Mouse (Mus musculus) ES-CJ7 (cell line): ENCODE measurements around the gene Ssxb8.
A peak's percentile ranks its signal among the peaks of the same experiment; 100 is the strongest.
"Not testable (repeated sequence)": the region's sequence is repeated elsewhere in the genome, so short reads cannot be mapped to it uniquely, and the experiment has no call there.

Experiments
- DNase-seq: peaks from one replicate; pipeline ENCODE4 v3.0.0; 2011; ENCODE audit warnings: low read depth, low spot score

The Ssxb8 gene

DNA sequence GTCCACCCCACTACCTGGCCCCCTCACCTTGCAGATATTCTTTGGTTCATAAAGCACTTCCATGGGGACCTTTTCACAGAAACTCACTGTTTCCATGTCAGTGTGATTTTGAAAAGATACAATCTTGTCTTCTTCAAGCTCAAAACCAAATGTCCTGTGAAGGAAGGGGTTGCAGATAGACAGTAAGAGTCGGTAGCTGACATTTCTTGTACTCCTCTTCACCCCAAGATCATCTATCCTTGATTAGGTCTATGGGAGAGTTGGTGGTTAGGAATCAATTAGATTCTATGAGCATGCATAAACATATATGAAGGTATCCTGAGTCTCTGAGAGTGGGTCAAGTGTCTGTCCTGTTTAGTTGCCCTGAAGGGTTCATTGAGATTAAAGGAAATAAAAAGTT, at the start of gene Ssxb8:
Gene Ssxb8, minus strand, starts transcription at position 101 of the 400 bp plus-strand sequence.
- not testable (repeated sequence) for DNase-seq

DNA sequence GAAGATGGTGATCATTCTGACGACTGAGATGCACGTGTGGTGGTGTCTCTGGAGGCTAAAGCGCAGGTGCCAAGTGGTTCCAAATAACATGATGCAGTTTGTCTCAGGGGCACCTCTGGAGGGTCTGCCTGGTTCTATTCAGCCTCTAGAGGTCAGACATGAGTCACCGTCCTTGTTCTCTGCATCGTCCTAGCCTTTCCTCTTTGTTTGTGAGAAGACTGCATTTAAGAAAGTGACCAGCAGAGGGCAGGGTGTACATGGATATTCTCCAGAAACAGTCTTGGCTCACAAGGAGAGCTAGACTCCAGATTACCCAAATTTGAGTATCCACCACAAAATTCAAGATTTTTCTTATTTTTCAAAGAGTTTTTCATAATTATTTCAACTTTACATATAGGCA, 42.3 kb upstream of the Ssxb8 start:
- DNase-seq = peak; percentile 78

DNA sequence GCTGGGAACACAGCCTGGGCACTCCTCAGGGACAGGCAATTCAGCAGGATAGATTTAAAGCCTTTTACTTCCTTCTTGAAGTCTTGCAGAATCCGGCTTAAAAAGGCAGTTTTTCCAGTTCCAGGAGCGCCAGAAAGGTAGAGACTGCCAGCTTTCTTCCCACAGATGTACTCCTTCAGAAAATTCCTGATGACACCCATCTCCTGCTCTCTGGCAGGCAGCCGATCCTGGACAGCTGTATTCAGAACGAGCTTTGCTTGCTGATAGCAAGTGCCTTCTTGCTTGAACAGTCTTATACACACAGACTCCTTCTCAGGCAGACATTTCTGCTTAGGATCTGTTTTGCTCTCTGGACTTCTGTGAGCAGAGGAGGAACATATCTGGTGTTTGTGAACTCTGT, 27.6 kb downstream of the Ssxb8 start:
- DNase-seq = no peak
